Mouse (Mus musculus): ENCODE measurements around the gene Scd4. TPM values are rescaled to one million over a fixed set of nuclear protein-coding genes. Genes with fewer than 3 reads are reported as not detected.

Gene Scd4
- 0.13 and 0.14 TPM in 2 replicates for polyA plus RNA-seq (2015; fragmentation: Nextera tagmentation; extraction: Ambion mirVana)

DNA sequence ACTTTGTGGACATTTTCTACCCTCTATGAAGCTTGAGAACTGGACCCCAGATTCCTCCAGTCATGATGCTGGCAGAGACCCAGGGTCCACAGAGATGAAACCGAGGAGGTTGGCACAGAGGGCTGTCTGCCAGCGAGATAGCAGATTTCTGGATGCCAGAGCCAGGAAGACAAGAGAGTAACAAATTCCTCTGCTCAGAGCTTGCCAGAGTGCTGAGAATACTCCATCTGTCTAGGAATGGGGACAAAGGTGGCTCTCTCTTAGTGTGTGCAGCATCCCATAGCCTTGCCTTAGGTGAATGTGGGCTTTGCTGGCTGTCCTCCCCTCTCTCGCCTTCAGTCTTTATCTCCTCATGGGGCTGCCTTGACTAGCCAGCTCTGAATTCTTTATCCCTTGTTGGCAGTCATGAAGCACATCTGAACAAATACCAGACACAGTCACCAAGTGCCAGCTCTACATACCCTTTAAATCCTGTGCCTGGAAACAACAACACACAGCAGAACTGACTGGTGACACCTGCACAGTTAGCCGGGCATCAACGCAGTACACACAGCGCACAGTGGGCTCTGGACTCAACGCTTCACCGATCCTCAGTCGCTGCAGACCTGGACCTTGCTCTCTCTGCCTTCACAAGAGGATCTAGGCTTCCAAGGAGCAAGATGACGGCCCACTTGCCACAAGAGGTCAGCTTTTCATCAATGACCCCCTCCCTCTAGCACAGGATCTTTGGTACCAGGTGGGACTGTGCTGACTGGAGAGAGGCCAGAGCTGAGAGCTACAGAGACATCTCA is at the start of gene Scd4:
Gene Scd4 (plus strand): TSS at position 260 of the 791 bp plus-strand sequence.
- H3K4me1 ChIP-seq = no peaks in the 10 kb centered on the region
- 90% methylated on average over 10 of the region's 10 CpGs for whole genome bisulfite sequencing
- H3K9ac ChIP-seq = no peak within 1 kb of the TSS
- no peak for ATAC-seq (ENCODE audit: low FRiP score, low read depth)
- H3K36me3 ChIP-seq = no peaks in the 10 kb centered on the region
- no peaks in the 10 kb centered on the region for H3K27me3 ChIP-seq
- H3K27ac ChIP-seq = no peak within 1 kb of the TSS
- H3K4me3 ChIP-seq = no peak within 1 kb of the TSS
- H3K9me3 ChIP-seq = no peaks in the 10 kb centered on the region
- no peak within 1 kb of the TSS for H3K4me2 ChIP-seq (replicated peaks)

DNA sequence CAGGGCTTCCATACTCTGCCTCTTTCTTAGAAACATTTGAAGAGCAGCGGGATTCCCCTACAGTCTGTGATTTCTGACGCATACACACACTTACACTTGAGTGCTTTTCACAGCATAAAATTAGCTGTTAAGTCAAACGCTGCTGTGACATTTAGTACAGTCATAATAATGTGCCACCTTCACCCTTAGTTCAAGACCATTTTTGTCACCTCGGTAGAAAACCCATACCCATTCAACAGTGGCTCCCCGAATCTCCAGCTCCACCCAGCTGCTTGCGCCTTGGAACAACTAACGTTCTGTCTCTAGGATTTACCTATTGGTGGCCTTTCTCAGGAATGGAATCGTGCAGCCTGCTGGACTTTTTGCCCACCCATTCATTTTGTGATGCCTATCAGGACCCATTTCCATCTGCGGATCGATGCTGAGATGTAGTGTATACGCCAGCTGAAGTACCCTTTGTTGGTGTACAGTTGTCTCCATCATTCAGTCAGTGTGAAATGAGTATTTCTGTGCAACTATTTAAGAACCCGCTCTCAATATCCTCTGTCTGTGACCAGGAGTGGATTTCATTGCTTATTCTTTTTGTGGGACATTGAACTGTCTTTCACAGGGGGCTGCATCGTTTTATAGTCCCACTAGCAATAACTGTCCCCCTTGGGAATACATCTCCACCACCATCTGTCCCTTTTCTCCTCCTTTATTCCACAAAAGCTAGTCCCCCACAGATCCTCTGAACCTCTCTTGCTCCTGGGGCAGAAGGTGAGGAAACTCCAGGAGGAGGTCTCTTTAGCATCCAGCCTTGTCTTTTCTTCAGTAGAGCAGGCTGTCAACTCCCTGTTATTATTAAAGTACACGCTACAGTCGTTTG is 49.5 kb upstream of the Scd4 start:
- ATAC-seq (ENCODE audit: low FRiP score, low read depth) = no peak
- Histone ChIP-seq H3K36me3 (no peaks in the 10 kb centered on the region), H3K4me2 (replicated peaks) (peak overlapping the region; percentile 83), H3K27me3 (no peaks in the 10 kb centered on the region), H3K4me3 (peak overlapping the region; percentile 48), H3K27ac (peak overlapping the region; percentile 95), H3K9me3 (no peaks in the 10 kb centered on the region), H3K4me1 (peaks cover 57% of the 10 kb centered on the region), H3K9ac (peak overlapping the region; percentile 48; the same call in 1 of the 2 replicates)
- WGBS = 25% methylated on average over 15 of the region's 15 CpGs

DNA sequence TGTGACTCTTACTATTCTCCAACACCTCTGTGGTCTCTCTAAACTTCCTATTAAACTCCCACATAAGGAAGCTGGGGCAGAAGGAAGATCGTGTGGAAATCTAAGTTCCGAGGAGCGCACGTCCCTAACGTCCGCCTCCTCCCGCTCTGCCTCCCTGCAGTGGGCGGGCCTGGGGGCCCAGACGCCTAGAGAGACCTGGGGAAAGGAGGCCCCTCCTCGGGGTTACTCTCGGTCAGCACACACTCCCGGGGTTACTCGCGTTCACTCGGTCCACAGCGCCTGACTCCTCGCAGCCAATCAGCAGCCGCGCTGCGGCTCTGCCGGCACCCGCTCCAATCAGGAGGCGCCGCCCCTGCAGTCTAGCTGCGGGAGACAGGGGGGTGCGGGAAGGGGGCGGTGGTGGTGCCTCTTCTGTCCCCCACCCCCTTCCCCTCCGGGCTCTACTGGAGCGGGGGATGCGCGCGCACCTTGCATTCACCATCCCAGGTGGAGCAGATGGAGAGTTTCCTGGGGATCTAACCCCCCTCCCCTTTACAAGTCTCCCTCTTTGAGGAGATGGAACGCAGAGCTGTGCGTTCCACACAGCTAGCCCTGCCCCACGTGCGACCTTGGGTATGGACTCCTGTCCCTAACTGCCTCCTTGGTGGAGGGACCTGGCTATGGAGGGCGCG is 48.7 kb upstream of the Scd4 start:
- peak; percentile 100 for ATAC-seq (ENCODE audit: low FRiP score, low read depth)
- Histone ChIP-seq H3K4me2 (replicated peaks) (peak overlapping the region; percentile 83), H3K9me3 (no peaks in the 10 kb centered on the region), H3K27ac (peak overlapping the region; percentile 95), H3K27me3 (no peaks in the 10 kb centered on the region), H3K36me3 (no peaks in the 10 kb centered on the region), H3K4me3 (peak overlapping the region; percentile 48), H3K4me1 (peaks cover 59% of the 10 kb centered on the region), H3K9ac (peak overlapping the region; percentile 72)
- under 1% methylated on average over 38 of the region's 38 CpGs for WGBS

DNA sequence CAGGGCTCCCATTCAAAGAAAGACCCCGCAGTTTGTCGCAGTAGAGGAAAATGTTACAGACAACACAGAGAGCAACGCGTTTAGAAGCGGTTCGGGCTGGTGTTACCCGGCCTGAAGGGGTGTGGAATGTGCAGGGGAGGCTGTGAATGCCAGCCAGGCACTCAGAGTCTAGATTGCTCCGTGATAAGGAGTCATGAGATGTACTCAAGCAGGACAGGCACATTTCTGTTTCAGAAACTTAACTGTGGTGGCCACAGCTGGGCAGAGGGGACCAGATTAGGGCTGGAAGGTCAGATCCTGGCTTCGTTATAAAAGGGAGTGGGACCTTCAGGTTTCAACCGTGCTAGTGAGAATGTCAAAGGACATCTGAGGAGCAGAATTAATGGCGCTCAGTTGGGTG is 48.2 kb upstream of the Scd4 start:
- Histone ChIP-seq H3K4me2 (replicated peaks) (peak overlapping the region; percentile 83), H3K36me3 (no peaks in the 10 kb centered on the region), H3K4me1 (peaks cover 60% of the 10 kb centered on the region), H3K27ac (peak overlapping the region; percentile 95), H3K4me3 (peak overlapping the region; percentile 48), H3K27me3 (no peaks in the 10 kb centered on the region), H3K9me3 (no peaks in the 10 kb centered on the region), H3K9ac (peak overlapping the region; percentile 72)
- no peak; the same call in 1 of the 2 replicates for ATAC-seq (ENCODE audit: low FRiP score, low read depth)
- 3% methylated on average over 11 of the region's 11 CpGs for WGBS

DNA sequence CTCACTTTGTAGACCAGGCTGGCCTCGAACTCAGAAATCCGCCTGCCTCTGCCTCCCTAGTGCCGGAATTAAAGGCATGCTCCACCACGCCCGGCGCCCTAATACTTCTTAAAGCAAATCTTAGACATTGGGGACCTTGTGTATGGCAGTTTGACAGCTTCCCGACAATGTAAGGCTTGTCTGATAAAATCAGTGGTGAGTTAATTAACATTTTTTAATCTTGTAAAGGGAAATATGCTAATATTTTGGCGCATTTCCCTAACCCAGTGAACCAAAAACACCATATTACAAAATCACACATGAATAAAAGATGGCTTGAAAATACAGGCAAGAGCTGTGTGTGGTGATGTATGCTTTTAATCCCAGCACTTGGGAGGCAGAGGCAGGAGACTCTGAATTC is 47.3 kb upstream of the Scd4 start:
- no peak overlapping the region; the same call in 1 of the 2 replicates for H3K27ac ChIP-seq
- H3K9ac ChIP-seq = no peak overlapping the region
- WGBS = 95% methylated on average over 8 of the region's 8 CpGs
- H3K27me3 ChIP-seq = no peaks in the 10 kb centered on the region
- no peak overlapping the region for H3K4me3 ChIP-seq
- H3K4me1 ChIP-seq = peaks cover 60% of the 10 kb centered on the region
- H3K4me2 ChIP-seq (replicated peaks) = no peak overlapping the region
- H3K9me3 ChIP-seq = no peaks in the 10 kb centered on the region
- H3K36me3 ChIP-seq = no peaks in the 10 kb centered on the region
- ATAC-seq (ENCODE audit: low FRiP score, low read depth) = no peak

DNA sequence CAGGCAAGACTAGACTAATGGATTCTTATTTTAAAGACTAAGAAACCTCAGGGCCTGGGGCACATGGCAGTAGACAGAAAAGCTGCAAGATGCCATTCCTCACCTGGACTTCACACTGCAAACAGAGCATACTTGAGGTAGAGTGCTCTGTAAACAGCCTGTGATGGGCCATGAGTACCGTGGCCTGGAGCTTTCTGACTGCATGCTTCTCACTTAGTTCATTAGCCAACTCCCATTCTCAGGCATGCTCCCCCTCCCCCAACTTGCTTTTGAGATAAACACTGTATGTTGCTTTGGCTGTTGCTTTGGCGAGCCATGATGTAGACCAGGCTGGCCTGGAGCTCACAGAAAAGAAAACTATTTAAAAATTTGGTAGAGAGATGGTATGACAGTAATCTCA is 46.8 kb upstream of the Scd4 start:
- Histone ChIP-seq H3K4me1 (peaks cover 55% of the 10 kb centered on the region), H3K9me3 (no peaks in the 10 kb centered on the region), H3K27me3 (no peaks in the 10 kb centered on the region), H3K36me3 (no peaks in the 10 kb centered on the region), H3K27ac (no peak overlapping the region), H3K4me2 (replicated peaks) (no peak overlapping the region), H3K9ac (no peak overlapping the region), H3K4me3 (no peak overlapping the region)
- WGBS = 46% methylated on average over 2 of the region's 2 CpGs
- no peak for ATAC-seq (ENCODE audit: low FRiP score, low read depth)

DNA sequence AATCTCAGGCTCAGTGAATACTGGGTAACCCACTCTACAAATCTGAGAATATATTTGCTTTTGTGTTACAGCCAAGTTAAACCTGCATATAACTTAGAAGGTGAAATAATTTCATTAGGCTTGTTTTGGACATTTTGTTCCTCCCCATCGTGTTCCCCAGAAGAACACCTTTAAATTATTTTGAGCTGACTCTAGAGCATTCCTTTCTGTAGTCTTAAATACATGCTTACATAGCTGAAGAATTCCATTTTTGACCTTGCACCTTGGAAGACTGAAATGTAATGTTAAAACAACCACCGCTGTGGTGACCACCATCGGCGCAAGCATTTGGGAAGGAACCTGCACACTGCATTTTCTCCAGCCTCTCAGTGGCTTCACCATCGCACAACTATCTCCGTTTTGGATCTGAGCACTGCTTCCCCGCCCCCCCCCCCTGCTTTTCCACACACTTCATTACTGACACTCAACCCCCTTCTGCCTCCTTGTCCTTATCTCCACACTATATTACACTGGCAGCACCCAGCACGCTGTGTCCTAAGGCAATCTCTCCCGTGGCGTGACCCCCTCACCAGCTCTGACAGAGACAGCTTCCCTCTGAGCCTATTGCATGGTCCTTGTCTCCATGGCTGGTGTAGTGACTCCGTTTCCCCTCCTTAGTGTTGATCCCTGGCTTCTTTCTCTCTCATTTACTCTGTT is 45.3 kb upstream of the Scd4 start:
- H3K4me2 ChIP-seq (replicated peaks) = no peak overlapping the region
- H3K4me3 ChIP-seq = no peak overlapping the region
- H3K27me3 ChIP-seq = no peaks in the 10 kb centered on the region
- ATAC-seq (ENCODE audit: low FRiP score, low read depth) = no peak
- no peak overlapping the region for H3K9ac ChIP-seq
- H3K27ac ChIP-seq = no peak overlapping the region
- WGBS = 74% methylated on average over 10 of the region's 11 CpGs
- peaks cover 54% of the 10 kb centered on the region for H3K4me1 ChIP-seq
- no peaks in the 10 kb centered on the region for H3K36me3 ChIP-seq
- no peaks in the 10 kb centered on the region for H3K9me3 ChIP-seq

DNA sequence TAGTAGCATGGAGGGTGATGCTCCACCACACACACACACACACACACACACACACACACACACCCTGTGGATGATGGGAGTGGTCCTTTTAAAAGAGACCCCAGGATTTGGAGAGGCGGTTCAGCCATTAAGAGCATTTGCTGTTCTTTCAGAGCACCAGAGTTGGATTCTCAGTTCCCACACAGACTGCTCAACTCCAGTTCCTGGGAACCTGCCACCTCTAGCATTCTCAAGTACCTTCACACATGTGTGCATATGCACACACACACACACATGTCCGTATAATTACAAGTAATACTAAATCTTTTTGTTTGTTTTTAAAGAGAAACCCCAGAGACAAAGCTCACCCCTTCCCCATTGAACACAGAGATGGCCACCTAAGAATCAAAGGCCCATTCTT is 40.8 kb upstream of the Scd4 start:
- Histone ChIP-seq H3K27ac (peak overlapping the region; percentile 98), H3K4me3 (no peak overlapping the region), H3K4me1 (peaks cover 60% of the 10 kb centered on the region), H3K9ac (no peak overlapping the region), H3K36me3 (peaks cover 16% of the 10 kb centered on the region), H3K9me3 (no peaks in the 10 kb centered on the region), H3K27me3 (no peaks in the 10 kb centered on the region), H3K4me2 (replicated peaks) (peak overlapping the region; percentile 100; the same call in 1 of the 2 replicates)
- no peak for ATAC-seq (ENCODE audit: low FRiP score, low read depth)
- 83% methylated on average over 2 of the region's 2 CpGs for WGBS

DNA sequence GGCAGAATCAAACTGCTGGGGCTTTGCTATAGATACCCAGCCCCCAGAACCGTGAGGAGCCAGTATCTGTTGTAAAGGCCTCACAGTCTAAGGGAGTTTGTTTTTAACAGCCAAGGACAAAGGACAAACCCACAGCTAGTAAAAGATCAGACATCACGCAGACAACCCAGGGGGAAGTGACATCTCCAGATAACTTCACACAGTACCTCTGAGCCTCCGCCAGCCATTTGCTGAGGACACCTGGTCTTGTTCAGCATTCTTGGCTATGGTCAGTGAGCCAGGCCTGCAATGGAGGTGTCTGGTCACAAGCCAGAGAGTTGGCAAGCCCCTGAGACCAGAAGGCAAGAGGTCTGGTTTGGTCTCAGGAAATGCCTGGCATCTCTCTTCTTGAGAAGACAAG is 40.4 kb upstream of the Scd4 start:
- peak overlapping the region; percentile 70 for H3K9ac ChIP-seq
- ATAC-seq (ENCODE audit: low FRiP score, low read depth) = no peak
- WGBS = 53% methylated on average over 3 of the region's 3 CpGs

DNA sequence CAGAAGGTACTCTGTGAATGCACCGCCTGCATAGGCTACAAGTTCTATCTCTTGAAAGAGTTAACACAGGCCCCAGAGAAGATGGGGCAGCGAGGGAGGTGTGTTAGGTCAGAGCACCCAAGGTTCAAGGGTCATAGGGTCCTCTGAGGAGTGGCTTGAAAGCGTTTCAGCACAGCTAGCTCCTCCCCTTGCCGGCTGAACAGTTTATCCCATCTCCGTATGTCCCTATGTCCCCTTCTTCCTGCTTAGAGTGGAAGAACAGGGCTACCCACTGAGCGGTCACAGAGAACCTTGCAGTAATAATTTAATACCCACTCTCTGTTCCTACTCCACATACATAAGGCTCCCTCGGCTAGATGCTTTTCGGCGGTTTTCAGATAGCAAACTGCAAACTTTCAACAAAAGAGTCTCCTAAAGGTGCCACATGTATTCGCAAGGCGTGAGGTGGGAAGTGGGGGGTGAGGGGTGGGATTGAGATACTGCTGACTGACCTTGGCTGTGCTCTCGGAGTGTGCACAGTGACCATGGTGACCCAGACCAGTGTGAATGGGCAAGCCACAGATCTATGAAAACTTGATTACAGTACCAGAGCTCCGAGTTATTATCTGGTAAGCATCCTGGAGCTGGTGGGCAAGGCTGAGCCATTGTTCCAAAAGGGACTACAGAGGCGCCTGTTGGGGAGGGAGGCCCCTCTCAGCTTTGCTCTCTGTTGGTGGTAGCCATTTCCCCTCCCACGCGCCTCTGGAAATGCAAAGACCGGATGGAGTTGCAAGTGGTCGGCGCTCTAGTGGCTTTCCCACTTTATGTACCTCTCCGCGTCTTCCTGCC is 39.7 kb upstream of the Scd4 start, which contains the start of gene Scd2:
Gene Scd2 (plus strand): TSS at position 734 of the 828 bp plus-strand sequence.
- WGBS = 1% methylated on average over 21 of the region's 21 CpGs
- Histone ChIP-seq H3K9me3 (no peaks in the 10 kb centered on the region), H3K36me3 (peaks cover 26% of the 10 kb centered on the region), H3K4me2 (replicated peaks) (peak within 1 kb of the TSS; percentile 100), H3K27ac (peak within 1 kb of the TSS; percentile 98), H3K9ac (peak within 1 kb of the TSS; percentile 95), H3K4me1 (peaks cover 66% of the 10 kb centered on the region), H3K27me3 (no peaks in the 10 kb centered on the region), H3K4me3 (peak within 1 kb of the TSS; percentile 93)
- ATAC-seq (ENCODE audit: low FRiP score, low read depth) = peak; percentile 1; the same call in 1 of the 2 replicates

More for the DNA sequence above, 40.4 kb upstream of the Scd4 start:
- H3K36me3 ChIP-seq = peaks cover 20% of the 10 kb centered on the region
- peak overlapping the region; percentile 93 for H3K4me3 ChIP-seq
- peaks cover 60% of the 10 kb centered on the region for H3K4me1 ChIP-seq
- H3K27ac ChIP-seq = peak overlapping the region; percentile 98
- H3K4me2 ChIP-seq (replicated peaks) = peak overlapping the region; percentile 100
- no peaks in the 10 kb centered on the region for H3K27me3 ChIP-seq
- H3K9me3 ChIP-seq = no peaks in the 10 kb centered on the region

Data from limb, embryonic 13.5 days (tissue).